10 mouse cellular contexts compared by ENCODE assay signal in genomic region chr1:57773326-57773725, GRCm38 (mm10). TPM values are rescaled to one million over a fixed set of nuclear protein-coding genes. Genes with fewer than 3 reads are reported as not detected.
DNase-seq lines count a peak whose midpoint lies in the region; ATAC-seq and TF ChIP-seq lines count a peak whose summit lies in the region.
"Had no signal": no experiment of that assay in that cellular context is flagged by ENCODE, and none has a peak within 500 bp of the region (broad histone marks: within the 10 kb centered on the region; RNA-seq: fewer than 3 reads in every experiment).

No protein-coding gene starts in this region.

- no peaks in the 10 kb centered on the region; the same call in 1 of the 2 replicates for H3K4me1 ChIP-seq in hindbrain, embryonic 16.5 days (ENCODE audit: control insufficient read depth, insufficient read depth, low read depth, low read length)
- H3K4me1 ChIP-seq in hindbrain, embryonic 10.5 days (replicated peaks), result peaks cover 30% of the 10 kb centered on the region
- peaks cover 20% of the 10 kb centered on the region for H3K4me1 ChIP-seq in lung, embryonic 15.5 days
- peaks cover 20% of the 10 kb centered on the region for H3K4me1 ChIP-seq in limb, embryonic 14.5 days (ENCODE audit: control insufficient read depth, insufficient read depth, low read length)
- H3K4me1 ChIP-seq in stomach, embryonic 15.5 days, result no peaks in the 10 kb centered on the region
- H3K4me1 ChIP-seq: neural tube, embryonic 12.5 days had no signal

- no peak overlapping the region for H3K9ac ChIP-seq in hindbrain, embryonic 16.5 days (ENCODE audit: low read depth, low read length)
- no peak overlapping the region for H3K9ac ChIP-seq in lung, embryonic 15.5 days
- no peak overlapping the region for H3K9ac ChIP-seq in limb, embryonic 14.5 days (ENCODE audit: low read depth, low read length, severe bottlenecking)
- no peak overlapping the region for H3K9ac ChIP-seq in stomach, embryonic 15.5 days

- no peaks in the 10 kb centered on the region for H3K27me3 ChIP-seq in hindbrain, embryonic 16.5 days (replicated peaks; ENCODE audit: control insufficient read depth, insufficient read depth, low read length)
- peaks cover 7% of the 10 kb centered on the region; the same call in 1 of the 2 replicates for H3K27me3 ChIP-seq in hindbrain, embryonic 10.5 days (ENCODE audit: insufficient read depth, poor library complexity, severe bottlenecking)
- no peaks in the 10 kb centered on the region for H3K27me3 ChIP-seq in lung, embryonic 15.5 days
- no peaks in the 10 kb centered on the region for H3K27me3 ChIP-seq in limb, embryonic 14.5 days (ENCODE audit: control insufficient read depth, insufficient read depth, low read length)
- no peaks in the 10 kb centered on the region for H3K27me3 ChIP-seq in stomach, embryonic 15.5 days (replicated peaks)
- H3K27me3 ChIP-seq: neural tube, embryonic 12.5 days had no signal

- no peak for TF ChIP-seq POLR2A in limb, embryonic 14.5 days (IDR thresholded peaks at IDR 0.05; ENCODE audit: borderline replicate concordance, extremely low read depth, insufficient read depth, insufficient read length)

- H3K4me2 ChIP-seq in hindbrain, embryonic 16.5 days (ENCODE audit: low read length), result peak overlapping the region; percentile 53; the same call in 1 of the 2 replicates
- H3K4me2 ChIP-seq in lung, embryonic 15.5 days, result peak overlapping the region; percentile 85; the same call in 1 of the 2 replicates
- peak overlapping the region; percentile 84; the same call in 1 of the 2 replicates for H3K4me2 ChIP-seq in limb, embryonic 14.5 days (replicated peaks; ENCODE audit: low read depth, low read length, severe bottlenecking)
- H3K4me2 ChIP-seq in stomach, embryonic 15.5 days, result no peak overlapping the region

- no peak overlapping the region for H3K4me3 ChIP-seq in hindbrain, embryonic 16.5 days (ENCODE audit: low read length)
- H3K4me3 ChIP-seq in hindbrain, embryonic 10.5 days, result no peak overlapping the region
- H3K4me3 ChIP-seq in lung, embryonic 15.5 days, result peak overlapping the region; percentile 66; the same call in 1 of the 2 replicates
- H3K4me3 ChIP-seq in limb, embryonic 14.5 days (replicated peaks; ENCODE audit: low read length), result no peak overlapping the region
- H3K4me3 ChIP-seq in stomach, embryonic 15.5 days (replicated peaks), result no peak overlapping the region

- H3K36me3 ChIP-seq in hindbrain, embryonic 16.5 days (ENCODE audit: control insufficient read depth, insufficient read depth, low read length), result no peaks in the 10 kb centered on the region
- no peaks in the 10 kb centered on the region for H3K36me3 ChIP-seq in hindbrain, embryonic 10.5 days
- H3K36me3 ChIP-seq in lung, embryonic 15.5 days, result no peaks in the 10 kb centered on the region
- no peaks in the 10 kb centered on the region for H3K36me3 ChIP-seq in limb, embryonic 14.5 days (ENCODE audit: control insufficient read depth, insufficient read depth, low read length)
- H3K36me3 ChIP-seq in stomach, embryonic 15.5 days, result no peaks in the 10 kb centered on the region
- H3K36me3 ChIP-seq: neural tube, embryonic 12.5 days had no signal

- no peak overlapping the region for H3K27ac ChIP-seq in hindbrain, embryonic 16.5 days (ENCODE audit: low read depth, low read length)
- H3K27ac ChIP-seq in hindbrain, embryonic 10.5 days, result no peak overlapping the region
- 0 out of 2 replicates have a peak overlapping the region, but pooled peaks have one; percentile 94 for H3K27ac ChIP-seq in lung, embryonic 15.5 days
- H3K27ac ChIP-seq in limb, embryonic 14.5 days (replicated peaks; ENCODE audit: low read depth, low read length), result peak overlapping the region; percentile 99
- H3K27ac ChIP-seq in stomach, embryonic 15.5 days, result peak overlapping the region; percentile 98; the same call in 1 of the 2 replicates
- H3K27ac ChIP-seq: neural tube, embryonic 12.5 days had no signal

- no peak for DNase-seq in hindbrain, embryonic 10.5 days (ENCODE audit: low spot score)
- no peak for DNase-seq in lung, postnatal 14 days
- no peak for DNase-seq in limb, embryonic 14.5 days (ENCODE audit: low spot score)
- no peak for DNase-seq in adrenal gland, adult 2 months

- H3K9me3 ChIP-seq in hindbrain, embryonic 16.5 days (ENCODE audit: control insufficient read depth, low read length), result no peaks in the 10 kb centered on the region
- H3K9me3 ChIP-seq in hindbrain, embryonic 10.5 days, result no peaks in the 10 kb centered on the region
- no peaks in the 10 kb centered on the region for H3K9me3 ChIP-seq in lung, embryonic 15.5 days
- no peaks in the 10 kb centered on the region for H3K9me3 ChIP-seq in limb, embryonic 14.5 days (ENCODE audit: control insufficient read depth, low read length)
- no peaks in the 10 kb centered on the region for H3K9me3 ChIP-seq in stomach, embryonic 15.5 days
- H3K9me3 ChIP-seq: neural tube, embryonic 12.5 days had no signal

- 85% methylated on average over 5 of the region's 5 CpGs for WGBS in hindbrain, embryonic 16.5 days
- WGBS in hindbrain, embryonic 10.5 days, result 88% methylated on average over 5 of the region's 5 CpGs
- WGBS in lung, embryonic 15.5 days, result 76% methylated on average over 5 of the region's 5 CpGs
- 81% methylated on average over 5 of the region's 5 CpGs for WGBS in limb, embryonic 14.5 days
- WGBS in stomach, embryonic 15.5 days, result 73% methylated on average over 5 of the region's 5 CpGs

- no peak for ATAC-seq in hindbrain, embryonic 16.5 days
- no peak for ATAC-seq in lung, embryonic 15.5 days (ENCODE audit: borderline replicate concordance, extremely low read depth, low FRiP score, low TSS enrichment)
- no peak for ATAC-seq in limb, embryonic 14.5 days (ENCODE audit: low FRiP score, low read depth)
- no peak for ATAC-seq in stomach, embryonic 15.5 days (ENCODE audit: insufficient read depth, low FRiP score, low read depth)
- ATAC-seq: CD4-positive, CD25-positive, alpha-beta regulatory T cell, adult 4 months had no signal

RNA-seq across cellular contexts. Expression of gene Spats2l, which starts 0.6 kb away (rescaled TPM):
- polyA plus RNA-seq in hindbrain, embryonic 16.5 days (2015; fragmentation: Nextera tagmentation; extraction: Ambion mirVana), result 79.2 and 89.1 TPM in 2 replicates
- polyA plus RNA-seq in hindbrain, embryonic 10.5 days (2016; fragmentation: Nextera tagmentation; extraction: Ambion mirVana), result 18.7 and 29.7 TPM in 2 replicates
- polyA plus RNA-seq in lung, embryonic 15.5 days (2015; fragmentation: Nextera tagmentation; extraction: Ambion mirVana), result 73.7 and 79.6 TPM in 2 replicates
- polyA plus RNA-seq in limb, embryonic 14.5 days (2012; rRNA removed), result 59.4 and 81.4 TPM in 2 replicates
- 202 and 222 TPM in 2 replicates for polyA plus RNA-seq in limb, embryonic 14.5 days (2014; fragmentation: Nextera tagmentation; extraction: Ambion mirVana)
- polyA plus RNA-seq in stomach, embryonic 15.5 days (2015; fragmentation: Nextera tagmentation; extraction: Ambion mirVana), result 87.7 and 89.8 TPM in 2 replicates
- total RNA-seq in adrenal gland, adult 2 months (2021), result 1 to 10 TPM; 3.0 to 6.0 TPM
- polyA plus RNA-seq in adrenal gland, adult 2 months (2012; rRNA removed), result 4.6 and 6.6 TPM in 2 replicates
- total RNA-seq: megakaryocyte-erythroid progenitor cell, adult 5-6 weeks had no signal

Comparison
In these comparisons a context has a peak if more than half of its experiments do, and no peak if none do; other contexts are left out.
1. H3K27ac ChIP-seq: peak in lung, embryonic 15.5 days (single experiment), limb, embryonic 14.5 days (single experiment) and stomach, embryonic 15.5 days (single experiment); none in hindbrain, embryonic 16.5 days (single experiment) and hindbrain, embryonic 10.5 days (single experiment).